Mouse (Mus musculus): ENCODE data around the gene Gsdma2.

DNA sequence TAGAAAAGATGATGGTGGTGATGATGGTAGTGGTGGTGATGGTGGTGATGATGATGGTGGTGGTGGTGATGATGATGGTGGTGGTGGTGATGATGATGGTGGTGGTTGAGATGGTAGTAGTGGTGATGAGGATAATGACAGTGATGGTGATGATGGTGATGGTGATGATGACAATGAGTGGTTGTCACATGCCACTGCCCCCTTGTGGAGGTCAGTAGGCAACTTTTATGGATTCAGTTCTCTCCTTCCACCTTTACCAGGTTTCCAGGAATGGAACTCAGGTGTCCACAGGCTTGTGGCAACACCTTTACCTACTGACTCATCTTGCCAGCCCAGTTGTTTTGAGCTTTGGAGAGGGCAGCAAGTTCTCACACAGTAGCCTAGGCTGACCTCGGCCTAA lies 33.5 kb downstream of the Gsdma2 start:
- TF ChIP-seq POLR2A (IDR thresholded peaks at IDR 0.05; ENCODE audit: extremely low read depth, insufficient read depth, low read length): no peak
- no peak for TF ChIP-seq CTCF (IDR thresholded peaks at IDR 0.05; ENCODE audit: low read depth, low read length)

All from liver, adult 2 months (tissue).